Mouse (Mus musculus) E14TG2a.4 (cell line): ENCODE data around the gene Slc9a7.

ENCODE experiments used
- CTCF ChIP-seq: conservative IDR thresholded peaks from 2 replicates; pipeline ENCODE4 v1.5.1; 2014; ENCODE audit warnings: low read length
- NANOG ChIP-seq: IDR thresholded peaks from 2 replicates; pipeline ENCODE4 v1.6.1; 2014; ENCODE audit warnings: borderline replicate concordance, low read length, mixed read lengths
- POU5F1 ChIP-seq: IDR thresholded peaks from 2 replicates; pipeline ENCODE4 v1.6.1; 2014; ENCODE audit warnings: low read length, borderline replicate concordance

- TF ChIP-seq CTCF: no peak
- TF ChIP-seq NANOG: no peak
- TF ChIP-seq POU5F1: no peak
Observed at GRCm38 (mm10) chrX:20303280-20303679, 11.7 kb upstream of the Slc9a7 start.
